Mouse (Mus musculus): ENCODE results near the gene Itsn1. TPM values are rescaled to one million over a fixed set of nuclear protein-coding genes. Genes with fewer than 3 reads are reported as not detected.

The Itsn1 gene
- polyA plus RNA-seq, 1 experiment from 2014 or later, result 26.6 TPM

- Histone ChIP-seq H3K9ac (ENCODE audit: low read depth, low read length) (no peak overlapping the region), H3K4me3 (ENCODE audit: low read depth, low read length) (no peak overlapping the region), H3K4me2 (no peak overlapping the region), H3K36me3 (ENCODE audit: control insufficient read depth, insufficient read depth, low read length) (no peaks in the 10 kb centered on the region), H3K27ac (ENCODE audit: low read depth, low read length) (no peak overlapping the region), H3K4me1 (ENCODE audit: control insufficient read depth, insufficient read depth, low read length) (no peaks in the 10 kb centered on the region), H3K27me3 (ENCODE audit: control insufficient read depth, insufficient read depth, low read length) (no peaks in the 10 kb centered on the region), H3K9me3 (replicated peaks; ENCODE audit: control insufficient read depth, low read length) (no peaks in the 10 kb centered on the region)
- WGBS (ENCODE audit: insufficient replicate concordance), result 76% methylated on average over 6 of the region's 6 CpGs
- ATAC-seq (replicated peaks; ENCODE audit: insufficient number of reproducible peaks, low FRiP score, low TSS enrichment), result no peak
These were observed 25.9 kb downstream of the Itsn1 start for GRCm38 (mm10) chr16:91754957-91755356.

DNA sequence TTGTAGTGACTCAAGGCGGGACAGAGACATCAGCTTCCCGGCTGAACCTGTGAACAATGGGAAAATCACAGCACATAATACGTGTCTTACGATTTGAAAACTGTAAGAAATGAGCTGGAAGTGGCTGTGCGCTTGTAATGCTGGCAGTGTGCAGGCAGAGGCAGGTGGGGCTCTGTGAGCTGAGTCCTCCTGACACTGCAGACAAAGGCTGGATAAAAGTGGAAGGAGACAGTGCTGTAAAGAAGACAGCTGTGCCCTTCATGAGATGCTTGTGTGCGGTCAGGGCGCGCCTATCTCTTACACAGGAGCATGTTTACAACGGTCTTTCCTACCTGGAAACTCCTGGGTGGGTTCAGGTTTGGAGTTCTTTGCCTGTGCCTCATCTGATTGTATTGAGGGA lies 32.1 kb downstream of the Itsn1 start:
- H3K36me3 ChIP-seq (ENCODE audit: control insufficient read depth, insufficient read depth, low read length), result no peaks in the 10 kb centered on the region
- no peak overlapping the region for H3K9ac ChIP-seq (ENCODE audit: low read depth, low read length)
- no peaks in the 10 kb centered on the region for H3K27me3 ChIP-seq (ENCODE audit: control insufficient read depth, insufficient read depth, low read length)
- ATAC-seq (replicated peaks; ENCODE audit: insufficient number of reproducible peaks, low FRiP score, low TSS enrichment), result no peak
- peaks cover 34% of the 10 kb centered on the region for H3K4me1 ChIP-seq (ENCODE audit: control insufficient read depth, insufficient read depth, low read length)
- H3K27ac ChIP-seq (ENCODE audit: low read depth, low read length), result no peak overlapping the region
- no peaks in the 10 kb centered on the region for H3K9me3 ChIP-seq (replicated peaks; ENCODE audit: control insufficient read depth, low read length)
- WGBS (ENCODE audit: insufficient replicate concordance), result 74% methylated on average over 9 of the region's 9 CpGs
- no peak overlapping the region for H3K4me2 ChIP-seq
- no peak overlapping the region for H3K4me3 ChIP-seq (ENCODE audit: low read depth, low read length)

DNA sequence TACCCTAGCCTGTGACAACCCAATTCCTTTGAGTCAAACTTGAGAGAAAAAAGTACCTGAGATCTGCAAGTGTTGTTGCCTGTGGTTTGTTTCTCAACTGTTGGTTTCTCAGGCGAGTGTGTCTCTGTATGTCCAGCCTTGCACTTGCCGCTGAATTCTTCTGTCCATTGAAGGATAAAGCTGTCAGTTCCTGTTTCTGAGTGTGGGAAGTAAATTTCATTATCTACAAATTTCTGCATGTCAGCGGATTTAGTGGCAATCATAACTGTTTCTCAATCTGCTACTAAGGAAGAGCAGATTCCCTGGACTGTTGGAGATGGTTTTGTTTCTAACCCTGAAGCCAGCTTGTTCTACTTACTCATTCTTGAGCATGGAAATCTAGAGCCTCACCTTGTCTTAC lies 32.7 kb downstream of the Itsn1 start:
- no peak overlapping the region for H3K27ac ChIP-seq (ENCODE audit: low read depth, low read length)
- H3K9me3 ChIP-seq (replicated peaks; ENCODE audit: control insufficient read depth, low read length), result no peaks in the 10 kb centered on the region
- H3K9ac ChIP-seq (ENCODE audit: low read depth, low read length), result no peak overlapping the region
- peaks cover 38% of the 10 kb centered on the region for H3K4me1 ChIP-seq (ENCODE audit: control insufficient read depth, insufficient read depth, low read length)
- WGBS (ENCODE audit: insufficient replicate concordance), result 56% methylated on average over 3 of the region's 3 CpGs
- no peak for ATAC-seq (replicated peaks; ENCODE audit: insufficient number of reproducible peaks, low FRiP score, low TSS enrichment)
- H3K4me2 ChIP-seq, result no peak overlapping the region
- H3K4me3 ChIP-seq (ENCODE audit: low read depth, low read length), result no peak overlapping the region
- no peaks in the 10 kb centered on the region for H3K27me3 ChIP-seq (ENCODE audit: control insufficient read depth, insufficient read depth, low read length)
- H3K36me3 ChIP-seq (ENCODE audit: control insufficient read depth, insufficient read depth, low read length), result no peaks in the 10 kb centered on the region

DNA sequence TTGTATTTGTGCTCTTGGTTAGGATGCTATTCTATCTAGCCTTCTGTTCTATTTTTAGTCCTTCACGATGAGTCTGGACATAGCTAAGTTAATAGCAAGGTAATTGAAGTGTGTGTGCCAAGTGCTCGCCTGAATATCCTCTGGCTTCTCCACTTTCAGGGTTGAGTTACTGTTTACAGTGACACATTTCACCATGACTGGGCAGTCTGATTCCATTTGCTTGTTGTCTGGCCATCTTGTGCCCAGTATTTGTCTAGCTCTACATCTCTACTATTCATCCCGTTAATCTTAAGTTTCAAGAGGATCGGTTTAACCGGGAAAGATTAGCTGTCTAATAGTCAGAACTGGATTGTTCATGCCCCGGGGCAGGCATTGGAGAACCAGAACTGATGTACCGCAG lies 33.4 kb downstream of the Itsn1 start:
- Histone ChIP-seq H3K4me2 (no peak overlapping the region), H3K27ac (ENCODE audit: low read depth, low read length) (no peak overlapping the region), H3K36me3 (ENCODE audit: control insufficient read depth, insufficient read depth, low read length) (no peaks in the 10 kb centered on the region), H3K4me1 (ENCODE audit: control insufficient read depth, insufficient read depth, low read length) (peaks cover 42% of the 10 kb centered on the region), H3K27me3 (ENCODE audit: control insufficient read depth, insufficient read depth, low read length) (no peaks in the 10 kb centered on the region), H3K4me3 (ENCODE audit: low read depth, low read length) (no peak overlapping the region), H3K9ac (ENCODE audit: low read depth, low read length) (no peak overlapping the region), H3K9me3 (replicated peaks; ENCODE audit: control insufficient read depth, low read length) (no peaks in the 10 kb centered on the region)
- ATAC-seq (replicated peaks; ENCODE audit: insufficient number of reproducible peaks, low FRiP score, low TSS enrichment), result no peak
- WGBS (ENCODE audit: insufficient replicate concordance), result 68% methylated on average over 7 of the region's 7 CpGs

- Histone ChIP-seq H3K9me3 (replicated peaks; ENCODE audit: control insufficient read depth, low read length) (no peaks in the 10 kb centered on the region), H3K36me3 (ENCODE audit: control insufficient read depth, insufficient read depth, low read length) (no peaks in the 10 kb centered on the region), H3K4me2 (no peak overlapping the region), H3K27me3 (ENCODE audit: control insufficient read depth, insufficient read depth, low read length) (no peaks in the 10 kb centered on the region), H3K27ac (ENCODE audit: low read depth, low read length) (no peak overlapping the region), H3K9ac (ENCODE audit: low read depth, low read length) (no peak overlapping the region), H3K4me3 (ENCODE audit: low read depth, low read length) (no peak overlapping the region), H3K4me1 (ENCODE audit: control insufficient read depth, insufficient read depth, low read length) (peaks cover 42% of the 10 kb centered on the region)
- ATAC-seq (replicated peaks; ENCODE audit: insufficient number of reproducible peaks, low FRiP score, low TSS enrichment), result no peak
- 61% methylated on average over 6 of the region's 6 CpGs for WGBS (ENCODE audit: insufficient replicate concordance)
These were observed 34.9 kb downstream of the Itsn1 start for GRCm38 (mm10) chr16:91763975-91764374.

DNA sequence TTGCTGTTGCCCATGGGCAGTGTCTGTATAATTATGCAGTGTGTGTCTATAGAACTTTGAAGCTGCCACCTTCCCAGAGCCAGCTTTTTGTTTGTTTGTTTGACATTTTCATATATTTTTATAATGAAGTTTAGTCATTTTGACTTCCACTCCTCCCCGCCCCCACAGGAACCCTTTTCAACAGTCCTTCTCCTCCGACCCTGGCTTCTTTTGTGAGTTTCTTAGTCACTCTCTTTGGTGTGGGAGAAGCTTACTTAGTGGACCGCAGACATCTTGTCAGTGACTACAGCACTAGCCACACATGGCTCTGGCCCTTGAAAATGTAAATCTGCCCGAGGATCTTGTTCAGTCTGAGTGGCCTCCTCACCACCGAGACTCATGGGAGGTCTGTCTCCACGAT lies 35.3 kb downstream of the Itsn1 start:
- Histone ChIP-seq H3K4me1 (ENCODE audit: control insufficient read depth, insufficient read depth, low read length) (peaks cover 42% of the 10 kb centered on the region), H3K4me2 (no peak overlapping the region), H3K27ac (ENCODE audit: low read depth, low read length) (no peak overlapping the region), H3K36me3 (ENCODE audit: control insufficient read depth, insufficient read depth, low read length) (no peaks in the 10 kb centered on the region), H3K27me3 (ENCODE audit: control insufficient read depth, insufficient read depth, low read length) (no peaks in the 10 kb centered on the region), H3K9ac (ENCODE audit: low read depth, low read length) (no peak overlapping the region), H3K9me3 (replicated peaks; ENCODE audit: control insufficient read depth, low read length) (no peaks in the 10 kb centered on the region), H3K4me3 (ENCODE audit: low read depth, low read length) (no peak overlapping the region)
- no peak for ATAC-seq (replicated peaks; ENCODE audit: insufficient number of reproducible peaks, low FRiP score, low TSS enrichment)
- 53% methylated on average over 6 of the region's 6 CpGs for WGBS (ENCODE audit: insufficient replicate concordance)

DNA sequence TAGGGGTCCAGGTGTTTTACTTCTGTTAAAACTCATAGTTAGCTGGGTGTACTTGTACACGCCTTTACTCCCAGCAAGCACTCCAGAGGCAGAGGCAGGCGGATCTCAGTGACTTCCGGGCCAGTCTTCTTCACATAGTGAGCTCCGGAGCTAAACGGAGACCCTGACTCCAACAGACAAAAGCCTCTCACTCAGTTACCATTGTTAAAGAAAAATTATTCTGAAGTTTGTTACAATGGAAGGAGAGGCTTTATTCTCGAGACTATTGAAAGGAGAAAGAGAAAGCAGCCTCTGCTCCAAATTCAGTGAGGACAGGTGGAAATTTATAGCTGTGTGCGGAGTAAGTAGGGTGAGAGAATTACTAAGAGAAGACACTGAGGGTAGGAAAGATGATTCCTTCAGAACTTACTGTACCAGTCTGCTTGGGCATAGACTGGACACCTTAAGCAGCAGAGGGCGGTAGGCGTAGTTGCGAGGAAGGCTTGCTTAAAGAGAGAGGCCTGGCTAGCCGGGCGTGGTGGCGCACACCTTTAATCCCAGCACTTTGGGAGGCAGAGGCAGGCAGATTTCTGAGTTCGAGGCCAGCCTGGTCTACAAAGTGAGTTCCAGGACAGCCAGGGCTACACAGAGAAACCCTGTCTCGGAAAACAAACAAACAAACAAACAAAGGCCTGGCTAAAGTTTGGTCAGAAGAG lies 36.2 kb downstream of the Itsn1 start:
- Histone ChIP-seq H3K4me2 (no peak overlapping the region), H3K9me3 (replicated peaks; ENCODE audit: control insufficient read depth, low read length) (no peaks in the 10 kb centered on the region), H3K36me3 (ENCODE audit: control insufficient read depth, insufficient read depth, low read length) (no peaks in the 10 kb centered on the region), H3K9ac (ENCODE audit: low read depth, low read length) (no peak overlapping the region), H3K27ac (ENCODE audit: low read depth, low read length) (no peak overlapping the region), H3K4me1 (ENCODE audit: control insufficient read depth, insufficient read depth, low read length) (peaks cover 46% of the 10 kb centered on the region), H3K4me3 (ENCODE audit: low read depth, low read length) (no peak overlapping the region), H3K27me3 (ENCODE audit: control insufficient read depth, insufficient read depth, low read length) (no peaks in the 10 kb centered on the region)
- 91% methylated on average over 15 of the region's 15 CpGs for WGBS (ENCODE audit: insufficient replicate concordance)
- no peak for ATAC-seq (replicated peaks; ENCODE audit: insufficient number of reproducible peaks, low FRiP score, low TSS enrichment)

DNA sequence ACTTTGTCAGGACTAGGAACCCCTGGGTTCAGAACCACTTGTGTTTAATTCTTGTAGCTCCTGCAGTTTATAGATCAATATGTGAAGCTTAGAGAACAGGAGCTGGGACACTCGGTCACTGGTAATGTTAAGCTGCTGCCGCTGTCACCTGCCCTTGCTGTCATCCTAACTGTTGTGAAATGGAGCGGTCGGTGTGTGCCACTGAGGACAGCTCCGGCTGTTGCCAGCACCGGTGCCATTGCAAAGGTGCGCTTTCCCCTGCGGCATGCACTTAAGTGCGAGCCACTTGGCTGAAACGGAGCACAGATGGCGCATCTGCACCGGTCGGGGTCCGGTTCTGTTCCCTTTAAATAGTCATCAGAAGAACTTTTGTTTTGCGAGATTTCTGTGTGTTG lies 36.7 kb downstream of the Itsn1 start:
- ATAC-seq (replicated peaks; ENCODE audit: insufficient number of reproducible peaks, low FRiP score, low TSS enrichment), result no peak
- Histone ChIP-seq H3K9ac (ENCODE audit: low read depth, low read length) (no peak overlapping the region), H3K36me3 (ENCODE audit: control insufficient read depth, insufficient read depth, low read length) (no peaks in the 10 kb centered on the region), H3K27me3 (ENCODE audit: control insufficient read depth, insufficient read depth, low read length) (no peaks in the 10 kb centered on the region), H3K4me1 (ENCODE audit: control insufficient read depth, insufficient read depth, low read length) (peaks cover 52% of the 10 kb centered on the region), H3K4me2 (no peak overlapping the region), H3K4me3 (ENCODE audit: low read depth, low read length) (no peak overlapping the region), H3K9me3 (replicated peaks; ENCODE audit: control insufficient read depth, low read length) (no peaks in the 10 kb centered on the region), H3K27ac (ENCODE audit: low read depth, low read length) (no peak overlapping the region)
- WGBS (ENCODE audit: insufficient replicate concordance), result 84% methylated on average over 15 of the region's 15 CpGs

GRCm38 (mm10) chr16:91767165-91767701 lies 38.2 kb downstream of the Itsn1 start:
- no peak overlapping the region for H3K27ac ChIP-seq (ENCODE audit: low read depth, low read length)
- WGBS (ENCODE audit: insufficient replicate concordance), result 79% methylated on average over 11 of the region's 11 CpGs

More at GRCm38 (mm10) chr16:91767165-91767701, 38.2 kb downstream of the Itsn1 start:
- no peak overlapping the region for H3K4me3 ChIP-seq (ENCODE audit: low read depth, low read length)
- H3K9ac ChIP-seq (ENCODE audit: low read depth, low read length), result no peak overlapping the region
- no peaks in the 10 kb centered on the region for H3K9me3 ChIP-seq (replicated peaks; ENCODE audit: control insufficient read depth, low read length)
- H3K4me2 ChIP-seq, result no peak overlapping the region
- H3K4me1 ChIP-seq (ENCODE audit: control insufficient read depth, insufficient read depth, low read length), result peaks cover 54% of the 10 kb centered on the region
- no peaks in the 10 kb centered on the region for H3K36me3 ChIP-seq (ENCODE audit: control insufficient read depth, insufficient read depth, low read length)
- no peaks in the 10 kb centered on the region for H3K27me3 ChIP-seq (ENCODE audit: control insufficient read depth, insufficient read depth, low read length)
- no peak for ATAC-seq (replicated peaks; ENCODE audit: insufficient number of reproducible peaks, low FRiP score, low TSS enrichment)
